Comparison of ENCODE assay signal across 8 mouse cellular contexts in the genomic region with DNA sequence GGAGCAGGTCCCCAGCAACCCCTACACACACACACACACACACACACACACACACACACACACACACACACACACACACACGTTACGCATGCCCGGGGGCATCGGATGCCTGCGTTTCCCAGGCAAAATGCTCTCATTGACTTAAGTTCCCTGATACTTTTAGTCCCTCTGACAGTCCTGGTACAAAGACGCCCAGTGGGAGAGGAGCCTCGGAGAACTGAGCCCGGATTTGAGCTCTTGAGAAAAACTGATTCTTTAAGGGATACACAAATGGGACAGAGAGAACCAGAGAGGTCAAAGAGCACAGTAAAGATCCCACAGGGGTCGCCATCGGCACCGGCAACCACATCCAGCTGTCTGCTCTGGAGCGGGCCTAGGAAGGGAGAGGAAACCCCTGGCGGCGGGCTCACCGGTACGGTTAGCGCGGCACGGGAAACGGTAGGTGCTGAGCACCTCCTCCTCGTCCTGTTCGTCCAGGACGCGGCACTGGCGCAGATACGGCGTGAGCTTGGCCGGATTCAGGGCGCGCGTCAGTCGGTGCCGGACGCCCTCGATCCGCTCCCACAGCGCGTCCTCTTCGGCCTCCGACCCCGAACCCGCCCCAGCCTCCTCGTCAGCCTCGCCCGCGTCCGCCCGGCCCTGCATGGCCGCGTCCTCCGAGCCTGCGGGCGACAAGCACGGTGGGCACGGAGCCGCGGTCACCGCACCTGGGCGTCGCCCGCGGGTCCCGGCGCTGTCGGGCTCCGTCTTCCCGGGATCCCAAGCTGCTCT. TPM values are rescaled to one million over a fixed set of nuclear protein-coding genes. Genes with fewer than 3 reads are reported as not detected.
DNase-seq lines count a peak whose midpoint lies in the region; ATAC-seq and TF ChIP-seq lines count a peak whose summit lies in the region.

No protein-coding gene starts in this region.

- intact Hi-C loops in left cerebral cortex, postnatal 14 days (cut with DNase I), result no loop called here

- H3K9me3 ChIP-seq in forebrain, embryonic 15.5 days, result no peaks in the 10 kb centered on the region
- H3K9me3 ChIP-seq in kidney, embryonic 14.5 days (ENCODE audit: control insufficient read depth, low read length), result no peaks in the 10 kb centered on the region

- no peaks in the 10 kb centered on the region for H3K36me3 ChIP-seq in liver, adult 2 months (ENCODE audit: control insufficient read depth, insufficient read depth, low read length)
- H3K36me3 ChIP-seq in forebrain, embryonic 15.5 days, result no peaks in the 10 kb centered on the region
- H3K36me3 ChIP-seq in kidney, embryonic 14.5 days (ENCODE audit: control insufficient read depth, insufficient read depth, low read length), result no peaks in the 10 kb centered on the region

- WGBS in liver, adult 2 months, result 2% methylated on average over 66 of the region's 67 CpGs
- WGBS in forebrain, embryonic 15.5 days, result 3% methylated on average over 60 of the region's 67 CpGs
- WGBS in kidney, embryonic 14.5 days, result 4% methylated on average over 66 of the region's 67 CpGs

- 0 out of 2 replicates have a peak, but pooled peaks have one; percentile 21 for ATAC-seq in forebrain, embryonic 15.5 days (replicated peaks)
- peak; percentile 29; the same call in 1 of the 2 replicates for ATAC-seq in kidney, embryonic 14.5 days (ENCODE audit: low FRiP score, low TSS enrichment)

- peak; percentile 28 for DNase-seq in liver, adult 2 months (ENCODE audit: extremely low read depth, low read depth, low spot score)
- DNase-seq in liver, result no peak
- peak; percentile 56 for DNase-seq in lung, postnatal 36 days
- DNase-seq in testis, postnatal 10 days (ENCODE audit: low spot score), result peak; percentile 64
- DNase-seq in left cerebral cortex, postnatal 14 days (ENCODE audit: low spot score in 2 of 2), result no peak
- DNase-seq in layer of hippocampus, adult 18-20 months (ENCODE audit: low spot score in 2 of 2), result no peak

- no peak for TF ChIP-seq POLR2A in liver, adult 2 months (IDR thresholded peaks at IDR 0.05; ENCODE audit: extremely low read depth, insufficient read depth, low read length)

- H3K27me3 ChIP-seq in liver, adult 2 months (ENCODE audit: control insufficient read depth, insufficient read depth, low read length), result no peaks in the 10 kb centered on the region
- H3K27me3 ChIP-seq in forebrain, embryonic 15.5 days, result peaks cover 27% of the 10 kb centered on the region
- peaks cover 39% of the 10 kb centered on the region for H3K27me3 ChIP-seq in kidney, embryonic 14.5 days (ENCODE audit: control insufficient read depth, insufficient read depth, low read length)

- peaks cover 16% of the 10 kb centered on the region for H3K4me1 ChIP-seq in liver, adult 2 months (ENCODE audit: control insufficient read depth, insufficient read depth, low read length)
- H3K4me1 ChIP-seq in forebrain, embryonic 15.5 days, result peaks cover 34% of the 10 kb centered on the region
- peaks cover 48% of the 10 kb centered on the region for H3K4me1 ChIP-seq in kidney, embryonic 14.5 days (ENCODE audit: control insufficient read depth, insufficient read depth, low read length)

- H3K9ac ChIP-seq in liver, adult 2 months (ENCODE audit: low read depth, low read length), result peak overlapping the region; percentile 92
- H3K9ac ChIP-seq in forebrain, embryonic 15.5 days (replicated peaks), result peak overlapping the region; percentile 54
- peak overlapping the region; percentile 67 for H3K9ac ChIP-seq in kidney, embryonic 14.5 days (ENCODE audit: low read depth, low read length)

- H3K4me3 ChIP-seq in liver, adult 2 months (ENCODE audit: insufficient read depth, low read depth, low read length), result peak overlapping the region; percentile 83
- peak overlapping the region; percentile 47 for H3K4me3 ChIP-seq in forebrain, embryonic 15.5 days
- H3K4me3 ChIP-seq in kidney, embryonic 14.5 days (ENCODE audit: low read length), result peak overlapping the region; percentile 59

- peak overlapping the region; percentile 92 for H3K4me2 ChIP-seq in forebrain, embryonic 15.5 days (replicated peaks)
- peak overlapping the region; percentile 78 for H3K4me2 ChIP-seq in kidney, embryonic 14.5 days (replicated peaks; ENCODE audit: low read depth, low read length)

- H3K79me2 ChIP-seq in liver, adult 2 months (ENCODE audit: control insufficient read depth, insufficient read depth, low read length), result peaks cover 3% of the 10 kb centered on the region; the same call in 1 of the 2 replicates

- 0 out of 2 replicates have a peak, but pooled peaks have one; percentile 6 for TF ChIP-seq CTCF in liver, adult 2 months (IDR thresholded peaks at IDR 0.05; ENCODE audit: low read depth, low read length)

- peak overlapping the region; percentile 60 for H3K27ac ChIP-seq in liver, adult 2 months (replicated peaks; ENCODE audit: insufficient read depth, low read depth, low read length)
- H3K27ac ChIP-seq in forebrain, embryonic 15.5 days (replicated peaks), result no peak overlapping the region; the same call in 1 of the 2 replicates
- peak overlapping the region; percentile 82 for H3K27ac ChIP-seq in kidney, embryonic 14.5 days (ENCODE audit: low read depth, low read length)

RNA-seq across cellular contexts. Expression of a gene that starts 0.7 kb away (rescaled TPM):
- total RNA-seq in liver, adult 2 months (2014; rRNA removed), result 2.7 and 4.3 TPM in 2 replicates
- polyA plus RNA-seq in liver, adult 2 months (2012; rRNA removed), result 15.0 and 18.7 TPM in 2 replicates
- 1.3 and 1.7 TPM in 2 replicates for polyA plus RNA-seq in forebrain, embryonic 15.5 days (2015; fragmentation: Nextera tagmentation; extraction: Ambion mirVana)
- polyA plus RNA-seq in kidney, embryonic 14.5 days (2014; fragmentation: Nextera tagmentation; extraction: Ambion mirVana), result 6.1 and 10.2 TPM in 2 replicates
- total RNA-seq in left cerebral cortex, postnatal 14 days (2021), result 1 to 10 TPM; 4.0 to 5.1 TPM
- total RNA-seq in layer of hippocampus, adult 18-20 months (2021), result 1 to 10 TPM; 5.9 to 6.7 TPM

RNA-seq across cellular contexts. Expression of a gene that starts 28.9 kb away (rescaled TPM):
- total RNA-seq in liver, adult 2 months (2014; rRNA removed), result 0.74 and 1.1 TPM in 2 replicates
- polyA plus RNA-seq in liver, adult 2 months (2012; rRNA removed), result 1.2 and 2.3 TPM in 2 replicates
- 77.9 and 85.9 TPM in 2 replicates for polyA plus RNA-seq in forebrain, embryonic 15.5 days (2015; fragmentation: Nextera tagmentation; extraction: Ambion mirVana)
- 12.4 and 15.4 TPM in 2 replicates for polyA plus RNA-seq in kidney, embryonic 14.5 days (2014; fragmentation: Nextera tagmentation; extraction: Ambion mirVana)
- total RNA-seq in left cerebral cortex, postnatal 14 days (2021), result 1 to 10 TPM; 5.6 to 6.7 TPM
- 1 to 10 TPM; 6.0 to 6.2 TPM for total RNA-seq in layer of hippocampus, adult 18-20 months (2021)

RNA-seq across cellular contexts. Expression of a gene that starts 40.3 kb away (rescaled TPM):
- total RNA-seq in liver, adult 2 months (2014; rRNA removed), result 6.5 and 8.5 TPM in 2 replicates
- polyA plus RNA-seq in liver, adult 2 months (2012; rRNA removed), result 39.7 and 42.7 TPM in 2 replicates
- polyA plus RNA-seq in forebrain, embryonic 15.5 days (2015; fragmentation: Nextera tagmentation; extraction: Ambion mirVana), result 7.6 and 9.0 TPM in 2 replicates
- 28.4 and 37.9 TPM in 2 replicates for polyA plus RNA-seq in kidney, embryonic 14.5 days (2014; fragmentation: Nextera tagmentation; extraction: Ambion mirVana)
- total RNA-seq in left cerebral cortex, postnatal 14 days (2021), result 10 to 100 TPM in 1 of 2 experiments, 1 to 10 TPM in 1; 6.5 to 11.0 TPM
- 10 to 100 TPM; 11.9 to 15.8 TPM for total RNA-seq in layer of hippocampus, adult 18-20 months (2021)

RNA-seq across cellular contexts. Expression of a gene that starts 53.2 kb away (rescaled TPM):
- total RNA-seq in liver, adult 2 months (2014; rRNA removed), result 0.55 TPM in 1 of 2 replicates, not detected in the other
- 0.57 TPM in 1 of 2 replicates, not detected in the other for polyA plus RNA-seq in liver, adult 2 months (2012; rRNA removed)
- polyA plus RNA-seq in forebrain, embryonic 15.5 days (2015; fragmentation: Nextera tagmentation; extraction: Ambion mirVana), result not detected in 2 replicates
- 0.53 and 1.6 TPM in 2 replicates for polyA plus RNA-seq in kidney, embryonic 14.5 days (2014; fragmentation: Nextera tagmentation; extraction: Ambion mirVana)
- total RNA-seq in left cerebral cortex, postnatal 14 days (2021), result not detected
- total RNA-seq in layer of hippocampus, adult 18-20 months (2021), result not detected

Comparison
In these comparisons a context has a peak if more than half of its experiments do, and no peak if none do; other contexts are left out.
1. DNase-seq: peak in liver, adult 2 months (single experiment), lung, postnatal 36 days (single experiment) and testis, postnatal 10 days (single experiment); none in liver (single experiment), left cerebral cortex, postnatal 14 days (0 of 2) and layer of hippocampus, adult 18-20 months (0 of 2).
2. Peak in every context shown above with its lines, with median percentiles within 50 percentile points of each other: H3K4me3 ChIP-seq and H3K9ac ChIP-seq.